Mouse (Mus musculus): ENCODE measurements around the gene Cchcr1. TPM values are rescaled to one million over a fixed set of nuclear protein-coding genes. Genes with fewer than 3 reads are reported as not detected.

Cchcr1 gene
- polyA plus RNA-seq, 1 experiment from 2014 or later: 15.7 TPM

DNA sequence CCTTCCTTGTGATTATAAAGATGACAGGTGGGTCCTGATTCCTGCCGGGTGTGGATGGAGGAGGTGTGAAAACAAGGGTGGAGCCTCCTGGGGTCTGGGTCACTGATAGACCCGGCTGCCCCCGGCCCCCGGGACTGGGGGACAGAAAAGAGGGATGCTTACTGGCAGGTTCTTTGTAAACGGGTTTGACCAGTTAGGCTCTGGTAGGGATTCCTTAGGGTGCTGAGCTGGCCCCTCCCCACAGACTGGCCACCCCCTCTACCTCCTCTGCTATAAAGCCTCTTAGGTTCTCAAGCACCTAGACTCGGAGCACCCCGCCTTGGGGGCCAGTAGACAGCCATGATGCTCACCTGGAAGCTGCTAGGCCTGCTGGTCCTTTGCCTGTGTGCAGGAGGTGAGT, 16.0 kb downstream of the Cchcr1 start, which contains the start of gene Psors1c2:
Gene Psors1c2, plus strand, starts transcription at position 301 of the 400 bp plus-strand sequence.
- H3K36me3 ChIP-seq (ENCODE audit: control insufficient read depth, insufficient read depth): peaks cover 11% of the 10 kb centered on the region
- no peaks in the 10 kb centered on the region; the same call in 1 of the 2 replicates for H3K27me3 ChIP-seq (ENCODE audit: control insufficient read depth, insufficient read depth, low read length)
- no peak within 1 kb of the TSS for H3K4me2 ChIP-seq (ENCODE audit: low read depth, low read length)
- no peak within 1 kb of the TSS for H3K9ac ChIP-seq (ENCODE audit: low read length)
- H3K4me3 ChIP-seq (ENCODE audit: low read length): no peak within 1 kb of the TSS
- H3K27ac ChIP-seq (ENCODE audit: low read length): no peak within 1 kb of the TSS
- no peak for ATAC-seq (replicated peaks; ENCODE audit: extremely low read depth, insufficient read depth, low FRiP score)
- H3K4me1 ChIP-seq (ENCODE audit: control insufficient read depth, insufficient read depth, low read length): no peaks in the 10 kb centered on the region
- no peaks in the 10 kb centered on the region for H3K9me3 ChIP-seq (replicated peaks; ENCODE audit: control insufficient read depth, low read length)
- WGBS: 16% methylated on average over 7 of the region's 7 CpGs

DNA sequence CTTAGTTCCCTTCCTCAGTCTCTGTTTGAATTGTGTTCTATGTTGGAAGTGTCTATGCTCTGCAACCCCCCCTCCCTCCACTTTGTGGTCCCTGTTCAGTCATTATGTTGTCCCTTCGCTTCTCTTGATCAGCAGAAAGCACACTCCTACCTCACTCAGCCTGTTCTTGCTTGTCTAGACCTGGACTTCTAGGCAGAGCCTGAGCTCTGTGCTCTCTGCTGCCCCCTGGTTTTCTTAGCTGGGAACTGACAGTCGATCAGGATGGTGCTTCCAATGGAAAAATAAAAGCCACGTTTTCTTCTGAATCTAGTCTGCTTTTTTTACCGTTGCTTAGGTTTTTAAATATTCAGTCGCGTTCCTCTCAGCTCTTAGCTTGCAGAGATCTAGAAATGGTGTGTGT, 17.4 kb downstream of the Cchcr1 start:
- H3K27me3 ChIP-seq (ENCODE audit: control insufficient read depth, insufficient read depth, low read length): no peaks in the 10 kb centered on the region; the same call in 1 of the 2 replicates
- H3K4me2 ChIP-seq (ENCODE audit: low read depth, low read length): no peak overlapping the region
- H3K36me3 ChIP-seq (ENCODE audit: control insufficient read depth, insufficient read depth): peaks cover 3% of the 10 kb centered on the region
- WGBS: 9% methylated on average over 6 of the region's 6 CpGs
- H3K9ac ChIP-seq (ENCODE audit: low read length): no peak overlapping the region
- no peak overlapping the region for H3K4me3 ChIP-seq (ENCODE audit: low read length)
- no peak overlapping the region for H3K27ac ChIP-seq (ENCODE audit: low read length)
- H3K4me1 ChIP-seq (ENCODE audit: control insufficient read depth, insufficient read depth, low read length): no peaks in the 10 kb centered on the region
- ATAC-seq (replicated peaks; ENCODE audit: extremely low read depth, insufficient read depth, low FRiP score): peak; percentile 58; the same call in 1 of the 2 replicates
- H3K9me3 ChIP-seq (replicated peaks; ENCODE audit: control insufficient read depth, low read length): no peaks in the 10 kb centered on the region

GRCm38 (mm10) chr17:35537421-35537820, 20.5 kb downstream of the Cchcr1 start:
- no peak overlapping the region for H3K27ac ChIP-seq (ENCODE audit: low read length)
- H3K9me3 ChIP-seq (replicated peaks; ENCODE audit: control insufficient read depth, low read length): no peaks in the 10 kb centered on the region
- no peaks in the 10 kb centered on the region; the same call in 1 of the 2 replicates for H3K27me3 ChIP-seq (ENCODE audit: control insufficient read depth, insufficient read depth, low read length)
- no peaks in the 10 kb centered on the region for H3K36me3 ChIP-seq (ENCODE audit: control insufficient read depth, insufficient read depth)
- no peak overlapping the region for H3K4me3 ChIP-seq (ENCODE audit: low read length)
- no peak for ATAC-seq (replicated peaks; ENCODE audit: extremely low read depth, insufficient read depth, low FRiP score)
- H3K9ac ChIP-seq (ENCODE audit: low read length): no peak overlapping the region
- H3K4me2 ChIP-seq (ENCODE audit: low read depth, low read length): no peak overlapping the region
- no peaks in the 10 kb centered on the region for H3K4me1 ChIP-seq (ENCODE audit: control insufficient read depth, insufficient read depth, low read length)
- WGBS: 78% methylated on average over 4 of the region's 4 CpGs

- ATAC-seq (replicated peaks; ENCODE audit: extremely low read depth, insufficient read depth, low FRiP score): no peak
- Histone ChIP-seq H3K9ac (ENCODE audit: low read length) (no peak overlapping the region), H3K4me3 (ENCODE audit: low read length) (no peak overlapping the region), H3K36me3 (ENCODE audit: control insufficient read depth, insufficient read depth) (no peaks in the 10 kb centered on the region), H3K27me3 (ENCODE audit: control insufficient read depth, insufficient read depth, low read length) (no peaks in the 10 kb centered on the region; the same call in 1 of the 2 replicates), H3K27ac (ENCODE audit: low read length) (no peak overlapping the region), H3K9me3 (replicated peaks; ENCODE audit: control insufficient read depth, low read length) (no peaks in the 10 kb centered on the region), H3K4me2 (ENCODE audit: low read depth, low read length) (no peak overlapping the region), H3K4me1 (ENCODE audit: control insufficient read depth, insufficient read depth, low read length) (no peaks in the 10 kb centered on the region)
- WGBS: 80% methylated on average over 1 of the region's 1 CpGs
Measured at GRCm38 (mm10) chr17:35538476-35538875, 21.6 kb downstream of the Cchcr1 start.

- no peak for ATAC-seq (replicated peaks; ENCODE audit: extremely low read depth, insufficient read depth, low FRiP score)
- Histone ChIP-seq H3K4me1 (ENCODE audit: control insufficient read depth, insufficient read depth, low read length) (peaks cover 2% of the 10 kb centered on the region; the same call in 1 of the 2 replicates), H3K4me2 (ENCODE audit: low read depth, low read length) (no peak overlapping the region), H3K4me3 (ENCODE audit: low read length) (no peak overlapping the region), H3K36me3 (ENCODE audit: control insufficient read depth, insufficient read depth) (no peaks in the 10 kb centered on the region), H3K27ac (ENCODE audit: low read length) (no peak overlapping the region), H3K9ac (ENCODE audit: low read length) (no peak overlapping the region), H3K9me3 (replicated peaks; ENCODE audit: control insufficient read depth, low read length) (no peaks in the 10 kb centered on the region), H3K27me3 (ENCODE audit: control insufficient read depth, insufficient read depth, low read length) (no peaks in the 10 kb centered on the region)
- 53% methylated on average over 10 of the region's 10 CpGs for WGBS
Measured at GRCm38 (mm10) chr17:35539540-35539939, 22.6 kb downstream of the Cchcr1 start.

GRCm38 (mm10) chr17:35542761-35543411, 26.0 kb downstream of the Cchcr1 start:
- Histone ChIP-seq H3K4me3 (ENCODE audit: low read length) (no peak overlapping the region), H3K9ac (ENCODE audit: low read length) (no peak overlapping the region), H3K9me3 (replicated peaks; ENCODE audit: control insufficient read depth, low read length) (no peaks in the 10 kb centered on the region), H3K27me3 (ENCODE audit: control insufficient read depth, insufficient read depth, low read length) (no peaks in the 10 kb centered on the region), H3K36me3 (ENCODE audit: control insufficient read depth, insufficient read depth) (no peaks in the 10 kb centered on the region), H3K4me1 (ENCODE audit: control insufficient read depth, insufficient read depth, low read length) (peaks cover 2% of the 10 kb centered on the region; the same call in 1 of the 2 replicates), H3K4me2 (ENCODE audit: low read depth, low read length) (peak overlapping the region; percentile 3; the same call in 1 of the 2 replicates), H3K27ac (ENCODE audit: low read length) (no peak overlapping the region)
- 73% methylated on average over 15 of the region's 15 CpGs for WGBS
- no peak for ATAC-seq (replicated peaks; ENCODE audit: extremely low read depth, insufficient read depth, low FRiP score)

- 45% methylated on average over 14 of the region's 14 CpGs for WGBS
- Histone ChIP-seq H3K36me3 (ENCODE audit: control insufficient read depth, insufficient read depth) (no peaks in the 10 kb centered on the region), H3K4me2 (ENCODE audit: low read depth, low read length) (peak overlapping the region; percentile 3; the same call in 1 of the 2 replicates), H3K4me3 (ENCODE audit: low read length) (no peak overlapping the region), H3K4me1 (ENCODE audit: control insufficient read depth, insufficient read depth, low read length) (peaks cover 2% of the 10 kb centered on the region; the same call in 1 of the 2 replicates), H3K9ac (ENCODE audit: low read length) (no peak overlapping the region), H3K27me3 (ENCODE audit: control insufficient read depth, insufficient read depth, low read length) (no peaks in the 10 kb centered on the region), H3K9me3 (replicated peaks; ENCODE audit: control insufficient read depth, low read length) (no peaks in the 10 kb centered on the region), H3K27ac (ENCODE audit: low read length) (no peak overlapping the region)
- no peak for ATAC-seq (replicated peaks; ENCODE audit: extremely low read depth, insufficient read depth, low FRiP score)
Measured at GRCm38 (mm10) chr17:35543412-35543861, 26.5 kb downstream of the Cchcr1 start.

DNA sequence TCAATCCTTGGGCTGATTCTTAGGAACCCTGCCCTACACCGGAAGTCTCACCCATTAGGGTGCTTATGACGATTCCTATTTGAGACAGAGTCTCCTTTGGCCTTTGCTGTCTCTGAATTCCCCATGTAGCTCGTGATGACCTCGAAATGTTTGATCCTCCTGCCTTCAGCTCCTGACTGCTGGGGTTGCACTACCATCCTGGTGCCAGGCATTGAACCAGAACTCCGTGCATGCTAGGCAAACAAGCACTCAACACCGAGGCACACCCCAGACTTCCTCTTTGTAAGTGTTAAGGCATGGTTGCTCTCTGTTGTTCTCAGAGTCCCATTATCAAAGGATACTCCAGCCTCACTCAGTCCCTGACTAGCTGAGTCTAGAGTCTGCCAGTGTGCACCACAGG, 27.1 kb downstream of the Cchcr1 start:
- Histone ChIP-seq H3K27me3 (ENCODE audit: control insufficient read depth, insufficient read depth, low read length) (no peaks in the 10 kb centered on the region), H3K4me2 (ENCODE audit: low read depth, low read length) (no peak overlapping the region), H3K4me3 (ENCODE audit: low read length) (no peak overlapping the region), H3K9ac (ENCODE audit: low read length) (no peak overlapping the region), H3K36me3 (ENCODE audit: control insufficient read depth, insufficient read depth) (no peaks in the 10 kb centered on the region), H3K4me1 (ENCODE audit: control insufficient read depth, insufficient read depth, low read length) (peaks cover 7% of the 10 kb centered on the region), H3K9me3 (replicated peaks; ENCODE audit: control insufficient read depth, low read length) (no peaks in the 10 kb centered on the region), H3K27ac (ENCODE audit: low read length) (no peak overlapping the region)
- no peak for ATAC-seq (replicated peaks; ENCODE audit: extremely low read depth, insufficient read depth, low FRiP score)
- WGBS: 66% methylated on average over 6 of the region's 6 CpGs

GRCm38 (mm10) chr17:35544680-35545079, 27.8 kb downstream of the Cchcr1 start:
- WGBS: 35% methylated on average over 6 of the region's 6 CpGs
- H3K27ac ChIP-seq (ENCODE audit: low read length): no peak overlapping the region
- H3K27me3 ChIP-seq (ENCODE audit: control insufficient read depth, insufficient read depth, low read length): no peaks in the 10 kb centered on the region
- H3K9me3 ChIP-seq (replicated peaks; ENCODE audit: control insufficient read depth, low read length): no peaks in the 10 kb centered on the region
- peaks cover 8% of the 10 kb centered on the region for H3K4me1 ChIP-seq (ENCODE audit: control insufficient read depth, insufficient read depth, low read length)
- H3K36me3 ChIP-seq (ENCODE audit: control insufficient read depth, insufficient read depth): no peaks in the 10 kb centered on the region
- H3K4me3 ChIP-seq (ENCODE audit: low read length): no peak overlapping the region
- no peak for ATAC-seq (replicated peaks; ENCODE audit: extremely low read depth, insufficient read depth, low FRiP score)
- H3K9ac ChIP-seq (ENCODE audit: low read length): no peak overlapping the region
- H3K4me2 ChIP-seq (ENCODE audit: low read depth, low read length): no peak overlapping the region
